Mouse (Mus musculus): Measurements from ENCODE around the gene Ppm1h. TPM values are rescaled to one million over a fixed set of nuclear protein-coding genes. Genes with fewer than 3 reads are reported as not detected.

Ppm1h gene
- polyA plus RNA-seq, 1 experiment from 2014 or later = 8.1 TPM

GRCm38 (mm10) chr10:122826696-122827331 lies 148.3 kb downstream of the Ppm1h start:
- H3K27ac ChIP-seq (replicated peaks) = no peak overlapping the region
- WGBS = 78% methylated on average over 16 of the region's 16 CpGs
- no peaks in the 10 kb centered on the region for H3K27me3 ChIP-seq
- no peak overlapping the region for H3K9ac ChIP-seq (replicated peaks)
- H3K4me1 ChIP-seq = no peaks in the 10 kb centered on the region
- H3K36me3 ChIP-seq = no peaks in the 10 kb centered on the region
- no peak for ATAC-seq (ENCODE audit: low FRiP score, low read depth)
- H3K4me3 ChIP-seq = no peak overlapping the region
- H3K9me3 ChIP-seq = no peaks in the 10 kb centered on the region
- H3K4me2 ChIP-seq (replicated peaks) = no peak overlapping the region

GRCm38 (mm10) chr10:122827719-122828414 lies 149.3 kb downstream of the Ppm1h start:
- no peaks in the 10 kb centered on the region for H3K27me3 ChIP-seq
- no peak overlapping the region for H3K9ac ChIP-seq (replicated peaks)
- WGBS = 60% methylated on average over 12 of the region's 12 CpGs
- H3K4me3 ChIP-seq = no peak overlapping the region
- no peak overlapping the region for H3K4me2 ChIP-seq (replicated peaks)
- no peaks in the 10 kb centered on the region for H3K9me3 ChIP-seq
- H3K27ac ChIP-seq (replicated peaks) = no peak overlapping the region
- no peak for ATAC-seq (ENCODE audit: low FRiP score, low read depth)
- no peaks in the 10 kb centered on the region for H3K4me1 ChIP-seq
- H3K36me3 ChIP-seq = no peaks in the 10 kb centered on the region

DNA sequence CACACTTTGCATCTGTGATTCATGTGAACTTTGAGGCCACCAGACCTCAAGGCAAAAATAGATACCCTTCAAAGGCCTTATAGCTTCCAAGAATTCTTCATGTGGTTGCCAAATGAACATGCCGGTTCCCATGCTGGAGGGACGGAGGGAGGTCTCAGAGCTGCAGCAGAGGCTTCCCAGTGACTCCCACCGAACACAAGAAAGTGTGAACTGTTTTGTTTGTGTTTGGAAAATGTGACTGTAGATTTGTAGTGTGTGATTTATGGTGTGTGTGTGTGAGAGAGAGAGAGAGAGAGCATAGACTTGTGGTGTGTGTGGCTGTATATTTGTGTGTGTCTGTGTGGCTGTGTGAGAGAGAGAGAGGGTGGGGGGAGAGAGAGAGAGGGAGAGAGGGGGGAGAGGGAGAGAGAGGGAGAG lies 151.2 kb downstream of the Ppm1h start:
- Histone ChIP-seq H3K4me2 (replicated peaks) (no peak overlapping the region), H3K9ac (replicated peaks) (no peak overlapping the region), H3K27me3 (no peaks in the 10 kb centered on the region), H3K36me3 (no peaks in the 10 kb centered on the region), H3K4me1 (no peaks in the 10 kb centered on the region), H3K27ac (replicated peaks) (no peak overlapping the region), H3K9me3 (no peaks in the 10 kb centered on the region), H3K4me3 (no peak overlapping the region)
- 85% methylated on average over 3 of the region's 3 CpGs for WGBS
- no peak for ATAC-seq (ENCODE audit: low FRiP score, low read depth)

DNA sequence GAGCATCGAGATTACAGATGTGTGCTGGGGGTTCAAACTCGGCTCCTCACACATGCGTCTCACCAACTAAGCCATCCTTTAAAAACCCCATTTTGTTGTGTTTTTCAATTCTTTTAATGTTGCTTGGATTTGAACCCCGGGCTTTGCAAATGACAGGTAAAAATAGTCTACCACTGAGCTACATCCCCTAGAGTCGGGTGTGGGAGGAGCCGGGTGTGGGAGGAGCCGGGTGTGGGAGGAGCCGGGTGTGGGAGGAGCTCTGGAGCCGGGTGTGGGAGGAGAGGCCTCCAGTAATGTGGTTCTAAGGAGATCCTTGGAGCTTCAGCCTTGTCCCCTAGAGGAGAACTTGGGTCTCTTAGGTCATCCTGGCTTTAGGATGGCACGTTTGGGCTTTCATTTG lies 152.1 kb downstream of the Ppm1h start:
- WGBS = 92% methylated on average over 10 of the region's 10 CpGs
- Histone ChIP-seq H3K4me3 (no peak overlapping the region), H3K27me3 (no peaks in the 10 kb centered on the region), H3K27ac (replicated peaks) (no peak overlapping the region), H3K4me1 (no peaks in the 10 kb centered on the region), H3K36me3 (no peaks in the 10 kb centered on the region), H3K4me2 (replicated peaks) (no peak overlapping the region), H3K9ac (replicated peaks) (no peak overlapping the region), H3K9me3 (no peaks in the 10 kb centered on the region)
- ATAC-seq (ENCODE audit: low FRiP score, low read depth) = no peak

GRCm38 (mm10) chr10:122842014-122842413 lies 163.5 kb downstream of the Ppm1h start:
- no peak overlapping the region for H3K9ac ChIP-seq (replicated peaks)
- 94% methylated on average over 8 of the region's 8 CpGs for WGBS
- ATAC-seq (ENCODE audit: low FRiP score, low read depth) = no peak
- no peaks in the 10 kb centered on the region for H3K27me3 ChIP-seq
- no peaks in the 10 kb centered on the region for H3K36me3 ChIP-seq
- H3K4me3 ChIP-seq = no peak overlapping the region
- no peak overlapping the region for H3K27ac ChIP-seq (replicated peaks)
- no peaks in the 10 kb centered on the region for H3K9me3 ChIP-seq
- peaks cover 4% of the 10 kb centered on the region; the same call in 1 of the 2 replicates for H3K4me1 ChIP-seq
- no peak overlapping the region for H3K4me2 ChIP-seq (replicated peaks)

DNA sequence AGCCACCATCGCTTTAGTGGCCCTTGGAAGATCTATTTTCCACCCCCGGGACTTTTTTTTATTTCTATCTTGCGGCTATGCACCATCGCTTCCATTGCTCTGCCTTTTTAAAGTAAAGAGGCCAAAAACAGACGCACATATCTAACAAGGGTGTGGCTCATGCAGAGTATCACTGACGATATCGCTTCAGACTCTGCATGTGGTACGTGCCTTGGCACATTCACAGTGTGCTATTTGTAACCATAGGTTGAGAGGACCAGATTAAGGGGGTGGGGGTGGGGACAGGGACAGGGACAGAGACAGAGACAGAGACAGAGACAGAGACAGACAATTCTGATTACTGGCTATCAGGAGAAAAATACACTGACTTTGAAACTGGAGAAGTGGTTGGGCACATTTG lies 164.4 kb downstream of the Ppm1h start:
- H3K27me3 ChIP-seq = no peaks in the 10 kb centered on the region
- no peak overlapping the region for H3K9ac ChIP-seq (replicated peaks)
- ATAC-seq (ENCODE audit: low FRiP score, low read depth) = no peak
- no peak overlapping the region for H3K27ac ChIP-seq (replicated peaks)
- WGBS = 97% methylated on average over 8 of the region's 8 CpGs
- no peak overlapping the region for H3K4me3 ChIP-seq
- H3K4me1 ChIP-seq = peaks cover 4% of the 10 kb centered on the region; the same call in 1 of the 2 replicates
- H3K9me3 ChIP-seq = no peaks in the 10 kb centered on the region
- H3K36me3 ChIP-seq = no peaks in the 10 kb centered on the region
- no peak overlapping the region for H3K4me2 ChIP-seq (replicated peaks)

DNA sequence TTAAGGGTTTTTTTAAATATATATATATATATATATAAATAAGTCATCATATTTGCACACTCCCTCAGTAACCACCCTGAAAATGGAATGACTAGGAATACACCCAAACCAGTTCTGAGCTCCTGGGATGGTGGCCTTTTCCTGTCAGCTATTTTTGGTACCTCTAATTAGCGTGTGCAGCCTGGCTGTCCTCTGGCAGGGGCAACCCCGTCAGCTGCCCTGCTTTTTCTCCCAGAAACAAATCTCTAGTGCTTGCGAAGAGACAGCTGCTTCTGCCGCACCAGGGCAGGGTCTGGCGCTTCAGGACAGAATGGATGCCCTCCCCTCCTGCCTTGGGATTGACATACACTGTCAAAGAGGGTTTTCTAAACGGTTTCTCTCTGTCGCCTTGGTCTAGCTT lies 166.9 kb downstream of the Ppm1h start:
- no peak overlapping the region for H3K9ac ChIP-seq (replicated peaks)
- no peaks in the 10 kb centered on the region for H3K9me3 ChIP-seq
- H3K4me3 ChIP-seq = no peak overlapping the region
- no peaks in the 10 kb centered on the region for H3K27me3 ChIP-seq
- no peaks in the 10 kb centered on the region for H3K36me3 ChIP-seq
- no peak overlapping the region for H3K4me2 ChIP-seq (replicated peaks)
- ATAC-seq (ENCODE audit: low FRiP score, low read depth) = no peak
- no peak overlapping the region for H3K27ac ChIP-seq (replicated peaks)
- WGBS = 62% methylated on average over 7 of the region's 7 CpGs
- H3K4me1 ChIP-seq = peaks cover 4% of the 10 kb centered on the region; the same call in 1 of the 2 replicates

- no peak for ATAC-seq (ENCODE audit: low FRiP score, low read depth)
- WGBS = 92% methylated on average over 1 of the region's 1 CpGs
These were observed 167.9 kb downstream of the Ppm1h start for GRCm38 (mm10) chr10:122846476-122846875.

GRCm38 (mm10) chr10:122848020-122848457 lies 169.5 kb downstream of the Ppm1h start:
- Histone ChIP-seq H3K9ac (replicated peaks) (no peak overlapping the region), H3K4me2 (replicated peaks) (no peak overlapping the region), H3K4me1 (peaks cover 4% of the 10 kb centered on the region; the same call in 1 of the 2 replicates), H3K4me3 (no peak overlapping the region), H3K27me3 (no peaks in the 10 kb centered on the region), H3K27ac (replicated peaks) (no peak overlapping the region), H3K36me3 (no peaks in the 10 kb centered on the region), H3K9me3 (no peaks in the 10 kb centered on the region)
- ATAC-seq (ENCODE audit: low FRiP score, low read depth) = no peak
- 85% methylated on average over 2 of the region's 2 CpGs for whole genome bisulfite sequencing

More at GRCm38 (mm10) chr10:122846476-122846875, 167.9 kb downstream of the Ppm1h start:
- Histone ChIP-seq H3K9ac (replicated peaks) (no peak overlapping the region), H3K4me2 (replicated peaks) (no peak overlapping the region), H3K36me3 (no peaks in the 10 kb centered on the region), H3K9me3 (no peaks in the 10 kb centered on the region), H3K27me3 (no peaks in the 10 kb centered on the region), H3K4me3 (no peak overlapping the region), H3K27ac (replicated peaks) (no peak overlapping the region), H3K4me1 (peaks cover 4% of the 10 kb centered on the region; the same call in 1 of the 2 replicates)

GRCm38 (mm10) chr10:122851267-122852160 lies 173.0 kb downstream of the Ppm1h start:
- H3K36me3 ChIP-seq = no peaks in the 10 kb centered on the region

GRCm38 (mm10) chr10:122854571-122854970 lies 176.0 kb downstream of the Ppm1h start:
- Histone ChIP-seq H3K9ac (replicated peaks) (no peak overlapping the region), H3K4me3 (no peak overlapping the region), H3K4me2 (replicated peaks) (no peak overlapping the region), H3K27me3 (no peaks in the 10 kb centered on the region), H3K9me3 (no peaks in the 10 kb centered on the region), H3K4me1 (0 out of 2 replicates have a peak, but pooled peaks cover 3% of the 10 kb centered on the region), H3K27ac (replicated peaks) (no peak overlapping the region), H3K36me3 (no peaks in the 10 kb centered on the region)
- ATAC-seq (ENCODE audit: low FRiP score, low read depth) = no peak
- WGBS = 87% methylated on average over 6 of the region's 6 CpGs

More at GRCm38 (mm10) chr10:122851267-122852160, 173.0 kb downstream of the Ppm1h start:
- Histone ChIP-seq H3K27ac (replicated peaks) (no peak overlapping the region), H3K9me3 (no peaks in the 10 kb centered on the region), H3K4me1 (0 out of 2 replicates have a peak, but pooled peaks cover 3% of the 10 kb centered on the region), H3K27me3 (no peaks in the 10 kb centered on the region), H3K4me2 (replicated peaks) (no peak overlapping the region), H3K4me3 (no peak overlapping the region), H3K9ac (replicated peaks) (no peak overlapping the region)
- 92% methylated on average over 16 of the region's 16 CpGs for WGBS
- ATAC-seq (ENCODE audit: low FRiP score, low read depth) = no peak

Measured in midbrain, embryonic 12.5 days (tissue).